Mouse (Mus musculus): ENCODE measurements around the gene Chd6.

- no peak for TF ChIP-seq CTCF (IDR thresholded peaks at IDR 0.05; ENCODE audit: low read depth)
- TF ChIP-seq EP300 (optimal IDR thresholded peaks at IDR 0.05): no peak
Measured at GRCm38 (mm10) chr2:160915821-160916610, 192.9 kb downstream of the Chd6 start.
